Mouse (Mus musculus) forebrain, embryonic 13.5 days (tissue): ENCODE data around the gene Psmd12. TPM values are rescaled to one million over a fixed set of nuclear protein-coding genes. Genes with fewer than 3 reads are reported as not detected.

Source experiments
- ATAC-seq: fragments of 200-750 bp; cut with Nextera tagmentation; 2 replicates; pipeline ENCODE4 v1.8.0; 2017
- H3K27ac ChIP-seq: fragments of 300-500 bp; sonication (generic); 2 replicates; pipeline ENCODE4 v1.5.1; 2015; ENCODE audit warnings: inconsistent platforms, mild to moderate bottlenecking, moderate library complexity
- H3K27me3 ChIP-seq: fragments of 300-500 bp; sonication (generic); 2 replicates; pipeline ENCODE4 v1.6.1; 2015; ENCODE audit warnings: mild to moderate bottlenecking, inconsistent platforms
- H3K36me3 ChIP-seq: fragments of 300-500 bp; sonication (generic); 2 replicates; pipeline ENCODE4 v1.6.1; 2015; ENCODE audit warnings: mild to moderate bottlenecking, inconsistent platforms; ENCODE audit not compliant: poor library complexity, severe bottlenecking
- H3K4me1 ChIP-seq: fragments of 300-500 bp; sonication (generic); 2 replicates; pipeline ENCODE4 v1.6.1; 2015; ENCODE audit warnings: inconsistent platforms
- H3K4me2 ChIP-seq: fragments of 300-500 bp; sonication (generic); 2 replicates; pipeline ENCODE4 v1.6.1; 2015; ENCODE audit warnings: inconsistent platforms, mild to moderate bottlenecking, moderate library complexity
- H3K4me3 ChIP-seq: fragments of 300-500 bp; sonication (generic); 2 replicates; pipeline ENCODE4 v1.5.1; 2015; ENCODE audit warnings: mild to moderate bottlenecking, inconsistent platforms
- H3K9ac ChIP-seq: fragments of 300-500 bp; sonication (generic); 2 replicates; pipeline ENCODE4 v1.6.1; 2015; ENCODE audit warnings: mild to moderate bottlenecking, inconsistent platforms
- H3K9me3 ChIP-seq: fragments of 300-500 bp; sonication (generic); replicated peaks from 2 replicates; pipeline ENCODE4 v1.6.1; 2016; ENCODE audit warnings: inconsistent platforms
- WGBS: fragments of 180-500 bp; shearing (Covaris S2); methylation state at CpG from one replicate; pipeline ENCODE4 v1.1.7; 2015; 5-methylcytosine and 5-hydroxymethylcytosine counted together
- polyA plus RNA-seq: library from polyadenylated mRNA; unstranded; fragments of >200 nt; fragmentation: Nextera tagmentation; extraction: Ambion mirVana; gene quantifications from 2 replicates; pipeline ENCODE4 v1.2.1, GENCODE M21; 2015

Psmd12 gene
- 171 and 174 TPM in 2 replicates for polyA plus RNA-seq

- under 1% methylated on average over 51 of the region's 51 CpGs for whole genome bisulfite sequencing
- no peaks in the 10 kb centered on the region for H3K9me3 ChIP-seq
- peaks cover 19% of the 10 kb centered on the region for H3K4me1 ChIP-seq
- H3K27ac ChIP-seq: peak within 1 kb of the TSS; percentile 59
- H3K4me2 ChIP-seq: peak within 1 kb of the TSS; percentile 99
- no peaks in the 10 kb centered on the region for H3K27me3 ChIP-seq
- peak within 1 kb of the TSS; percentile 97 for H3K4me3 ChIP-seq
- peak within 1 kb of the TSS; percentile 97 for H3K9ac ChIP-seq
- ATAC-seq: peak; percentile 100
- H3K36me3 ChIP-seq: 0 out of 2 replicates have a peak, but pooled peaks cover 3% of the 10 kb centered on the region
Measured at GRCm38 (mm10) chr11:107479053-107479861, at the start of gene Psmd12. Gene Psmd12, plus strand, starts transcription at chr11:107479484.

- H3K27ac ChIP-seq: no peak overlapping the region
- 0 out of 2 replicates have a peak, but pooled peaks cover 9% of the 10 kb centered on the region for H3K36me3 ChIP-seq
- no peak for ATAC-seq
- no peaks in the 10 kb centered on the region for H3K27me3 ChIP-seq
- no peak overlapping the region for H3K4me3 ChIP-seq
- H3K9me3 ChIP-seq: peaks cover 5% of the 10 kb centered on the region
- no peak overlapping the region for H3K4me2 ChIP-seq
- peaks cover 18% of the 10 kb centered on the region for H3K4me1 ChIP-seq
- no peak overlapping the region for H3K9ac ChIP-seq
- 93% methylated on average over 7 of the region's 7 CpGs for WGBS
Measured at GRCm38 (mm10) chr11:107431197-107431965, 47.9 kb upstream of the Psmd12 start.

GRCm38 (mm10) chr11:107435776-107436449 is 43.4 kb upstream of the Psmd12 start:
- no peak overlapping the region for H3K27ac ChIP-seq
- H3K4me1 ChIP-seq: peaks cover 27% of the 10 kb centered on the region
- no peaks in the 10 kb centered on the region for H3K27me3 ChIP-seq
- 0 out of 2 replicates have a peak, but pooled peaks cover 9% of the 10 kb centered on the region for H3K36me3 ChIP-seq
- H3K9ac ChIP-seq: no peak overlapping the region
- peaks cover 5% of the 10 kb centered on the region for H3K9me3 ChIP-seq
- H3K4me2 ChIP-seq: no peak overlapping the region
- no peak overlapping the region for H3K4me3 ChIP-seq
- WGBS: 94% methylated on average over 6 of the region's 6 CpGs
- ATAC-seq: no peak

GRCm38 (mm10) chr11:107437723-107438122 is 41.6 kb upstream of the Psmd12 start:
- no peaks in the 10 kb centered on the region for H3K27me3 ChIP-seq
- H3K4me1 ChIP-seq: peaks cover 15% of the 10 kb centered on the region
- ATAC-seq: peak; percentile 55; the same call in 1 of the 2 replicates
- no peak overlapping the region for H3K9ac ChIP-seq
- H3K27ac ChIP-seq: no peak overlapping the region; the same call in 1 of the 2 replicates
- 33% methylated on average over 4 of the region's 4 CpGs for WGBS
- no peak overlapping the region for H3K4me2 ChIP-seq
- H3K4me3 ChIP-seq: no peak overlapping the region
- H3K9me3 ChIP-seq: peaks cover 5% of the 10 kb centered on the region
- H3K36me3 ChIP-seq: 0 out of 2 replicates have a peak, but pooled peaks cover 9% of the 10 kb centered on the region

GRCm38 (mm10) chr11:107438140-107438539 is 41.1 kb upstream of the Psmd12 start:
- Histone ChIP-seq H3K27me3 (no peaks in the 10 kb centered on the region), H3K4me3 (no peak overlapping the region), H3K4me1 (peaks cover 11% of the 10 kb centered on the region), H3K4me2 (no peak overlapping the region), H3K9me3 (peaks cover 5% of the 10 kb centered on the region), H3K9ac (no peak overlapping the region), H3K27ac (no peak overlapping the region), H3K36me3 (0 out of 2 replicates have a peak, but pooled peaks cover 9% of the 10 kb centered on the region)
- ATAC-seq: no peak
- WGBS: 91% methylated on average over 3 of the region's 3 CpGs

GRCm38 (mm10) chr11:107441050-107441449 is 38.2 kb upstream of the Psmd12 start:
- no peaks in the 10 kb centered on the region for H3K36me3 ChIP-seq
- no peak overlapping the region for H3K4me3 ChIP-seq
- H3K4me1 ChIP-seq: peaks cover 8% of the 10 kb centered on the region
- no peak overlapping the region for H3K27ac ChIP-seq
- H3K9me3 ChIP-seq: no peaks in the 10 kb centered on the region
- 81% methylated on average over 3 of the region's 3 CpGs for WGBS
- H3K4me2 ChIP-seq: no peak overlapping the region
- H3K9ac ChIP-seq: no peak overlapping the region
- H3K27me3 ChIP-seq: no peaks in the 10 kb centered on the region
- no peak for ATAC-seq

GRCm38 (mm10) chr11:107443121-107444095 is 35.9 kb upstream of the Psmd12 start:
- no peak overlapping the region for H3K27ac ChIP-seq
- H3K9me3 ChIP-seq: no peaks in the 10 kb centered on the region
- ATAC-seq: no peak
- no peak overlapping the region for H3K9ac ChIP-seq
- 87% methylated on average over 12 of the region's 12 CpGs for WGBS
- no peak overlapping the region for H3K4me3 ChIP-seq
- H3K4me2 ChIP-seq: no peak overlapping the region
- no peaks in the 10 kb centered on the region for H3K4me1 ChIP-seq
- H3K36me3 ChIP-seq: no peaks in the 10 kb centered on the region
- H3K27me3 ChIP-seq: no peaks in the 10 kb centered on the region

GRCm38 (mm10) chr11:107445683-107446082 is 33.6 kb upstream of the Psmd12 start:
- 87% methylated on average over 3 of the region's 3 CpGs for WGBS
- no peak overlapping the region for H3K9ac ChIP-seq
- no peak overlapping the region for H3K4me3 ChIP-seq
- H3K27ac ChIP-seq: no peak overlapping the region
- no peaks in the 10 kb centered on the region for H3K27me3 ChIP-seq
- no peak overlapping the region for H3K4me2 ChIP-seq
- no peak for ATAC-seq
- H3K36me3 ChIP-seq: no peaks in the 10 kb centered on the region
- no peaks in the 10 kb centered on the region for H3K9me3 ChIP-seq
- peaks cover 17% of the 10 kb centered on the region for H3K4me1 ChIP-seq

GRCm38 (mm10) chr11:107446650-107447049 is 32.6 kb upstream of the Psmd12 start:
- no peak overlapping the region for H3K4me3 ChIP-seq
- H3K9ac ChIP-seq: no peak overlapping the region
- no peak overlapping the region for H3K4me2 ChIP-seq
- peaks cover 17% of the 10 kb centered on the region for H3K4me1 ChIP-seq
- H3K27me3 ChIP-seq: no peaks in the 10 kb centered on the region
- H3K36me3 ChIP-seq: no peaks in the 10 kb centered on the region
- WGBS: 80% methylated on average over 6 of the region's 6 CpGs
- H3K9me3 ChIP-seq: no peaks in the 10 kb centered on the region
- no peak for ATAC-seq
- no peak overlapping the region for H3K27ac ChIP-seq

- Histone ChIP-seq H3K4me2 (no peak overlapping the region), H3K9me3 (no peaks in the 10 kb centered on the region), H3K27ac (no peak overlapping the region), H3K4me3 (no peak overlapping the region), H3K36me3 (no peaks in the 10 kb centered on the region), H3K4me1 (peaks cover 17% of the 10 kb centered on the region), H3K27me3 (no peaks in the 10 kb centered on the region), H3K9ac (no peak overlapping the region)
- WGBS: 81% methylated on average over 5 of the region's 5 CpGs
- no peak for ATAC-seq
Measured at GRCm38 (mm10) chr11:107447349-107447748, 31.9 kb upstream of the Psmd12 start.

- 89% methylated on average over 9 of the region's 9 CpGs for WGBS
- H3K9ac ChIP-seq: no peak overlapping the region
- H3K36me3 ChIP-seq: peaks cover 4% of the 10 kb centered on the region; the same call in 1 of the 2 replicates
- H3K4me1 ChIP-seq: peaks cover 17% of the 10 kb centered on the region
- H3K27ac ChIP-seq: no peak overlapping the region
- no peak for ATAC-seq
- no peak overlapping the region for H3K4me2 ChIP-seq
- no peak overlapping the region for H3K4me3 ChIP-seq
- no peaks in the 10 kb centered on the region for H3K9me3 ChIP-seq
- H3K27me3 ChIP-seq: no peaks in the 10 kb centered on the region
Measured at GRCm38 (mm10) chr11:107447915-107448314, 31.4 kb upstream of the Psmd12 start.
